Mouse (Mus musculus) G1E (cell line): ENCODE results near the gene Pitpnc1.

ENCODE experiments used
- CTCF ChIP-seq: IDR thresholded peaks from 2 replicates; pipeline ENCODE4 v1.5.1; 2012; ENCODE audit warnings: low read depth, low read length, inconsistent platforms, mixed read lengths
- TAL1 ChIP-seq: conservative IDR thresholded peaks from 2 replicates; pipeline ENCODE4 v1.6.1; 2012; ENCODE audit warnings: low read depth, low read length, inconsistent platforms, mixed read lengths

- TF ChIP-seq TAL1: no peak
- no peak for TF ChIP-seq CTCF
These were observed 150.6 kb downstream of the Pitpnc1 start for GRCm38 (mm10) chr11:107319861-107320260.
